Mouse (Mus musculus): ENCODE data around the gene Lrrc75a.

Lrrc75a gene

GRCm38 (mm10) chr11:62645732-62646494 is 2.4 kb downstream of the Lrrc75a start:
- in situ Hi-C loops (cut with MboI, MseI), result no loop called here

DNA sequence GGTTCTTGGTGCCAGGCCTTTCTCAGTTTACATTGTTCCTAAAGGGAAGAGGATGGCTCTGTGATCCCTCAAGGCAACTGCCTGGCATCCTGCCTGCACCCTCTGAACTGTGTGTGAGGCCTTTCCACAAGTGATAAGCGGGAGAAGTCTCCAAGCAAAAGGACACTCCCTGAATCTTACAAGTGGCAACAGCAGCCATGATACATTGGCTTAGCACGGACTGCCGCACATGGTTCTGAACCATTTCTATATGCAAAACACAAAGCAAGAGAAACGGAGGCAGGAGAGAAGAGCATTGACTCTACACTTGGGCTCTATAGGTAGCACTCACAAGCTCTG is 3.0 kb downstream of the Lrrc75a start:
- in situ Hi-C loops (cut with MboI, MseI), result no loop called here

GRCm38 (mm10) chr11:62644602-62645336 is 3.6 kb downstream of the Lrrc75a start:
- in situ Hi-C loops (cut with MboI, MseI), result no loop called here

DNA sequence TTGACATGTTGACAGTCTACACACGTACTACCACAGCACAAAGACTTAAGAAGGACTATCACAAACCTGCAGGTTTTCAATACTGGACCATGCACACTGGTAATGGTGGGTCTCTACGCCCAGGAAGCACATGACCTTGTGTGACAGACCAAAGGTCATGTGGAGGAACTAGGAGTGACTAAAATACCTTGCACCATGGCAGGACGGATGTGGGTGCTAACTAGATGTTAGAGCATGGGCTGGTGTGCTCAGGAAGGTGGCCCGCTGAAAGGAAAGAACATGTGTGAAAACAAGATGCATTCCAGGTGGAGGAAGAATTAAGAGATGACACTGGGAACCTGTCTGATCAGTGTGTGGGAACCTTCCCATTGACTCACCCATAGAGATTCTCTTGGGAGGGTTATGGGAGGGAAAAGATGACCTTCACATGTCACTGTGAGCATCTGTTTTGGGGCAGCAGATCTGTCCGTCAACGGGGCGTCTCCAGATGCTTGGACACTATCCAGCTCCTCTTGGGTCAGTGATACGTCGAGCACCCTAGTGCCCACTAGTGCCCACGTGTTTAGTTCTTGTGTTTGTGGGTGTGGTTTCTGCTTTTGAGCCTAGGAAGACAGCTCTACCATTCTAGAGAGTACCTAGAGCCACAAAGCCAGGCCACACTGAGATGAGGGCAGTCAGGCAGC is 4.5 kb downstream of the Lrrc75a start:
- in situ Hi-C loops (cut with MboI, MseI), result no loop called here

DNA sequence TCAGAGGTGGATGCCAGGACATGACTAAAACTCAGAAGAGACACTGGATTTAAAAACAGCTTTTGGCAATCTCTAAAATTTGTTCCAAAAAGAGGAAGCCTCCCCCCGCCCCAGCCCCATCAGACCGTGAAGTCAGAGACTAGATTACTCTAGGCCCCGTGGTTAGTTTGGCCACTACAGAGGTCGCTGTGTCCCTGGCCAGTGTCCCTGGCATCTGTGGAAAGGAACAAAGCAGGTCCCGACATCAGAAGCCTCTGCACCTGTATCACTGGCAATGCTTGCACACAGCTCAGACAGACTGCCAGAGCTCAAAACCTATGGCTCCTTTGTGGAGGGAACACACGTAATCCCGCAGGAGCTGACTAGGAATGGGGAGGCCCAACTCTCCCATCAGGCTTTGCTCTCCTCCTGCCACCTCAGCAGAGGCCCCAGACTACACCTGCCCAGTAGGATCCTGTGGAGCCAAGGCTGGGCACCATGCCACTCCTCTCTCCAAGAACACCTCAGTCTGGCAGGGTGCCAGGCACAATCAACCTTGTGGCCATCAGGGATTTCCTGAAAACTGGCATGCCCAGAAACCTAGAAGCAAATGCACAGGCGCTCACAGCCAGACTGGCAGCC is 5.2 kb downstream of the Lrrc75a start:
- in situ Hi-C loops (cut with MboI, MseI), result no loop called here

GRCm38 (mm10) chr11:62642023-62642844 is 6.1 kb downstream of the Lrrc75a start:
- in situ Hi-C loops (cut with MboI, MseI), result no loop called here

GRCm38 (mm10) chr11:62640378-62640777 is 7.9 kb downstream of the Lrrc75a start:
- in situ Hi-C loops (cut with MboI, MseI), result no loop called here

- in situ Hi-C loops (cut with MboI, MseI), result no loop called here
Observed at GRCm38 (mm10) chr11:62638402-62638801, 9.9 kb downstream of the Lrrc75a start.

DNA sequence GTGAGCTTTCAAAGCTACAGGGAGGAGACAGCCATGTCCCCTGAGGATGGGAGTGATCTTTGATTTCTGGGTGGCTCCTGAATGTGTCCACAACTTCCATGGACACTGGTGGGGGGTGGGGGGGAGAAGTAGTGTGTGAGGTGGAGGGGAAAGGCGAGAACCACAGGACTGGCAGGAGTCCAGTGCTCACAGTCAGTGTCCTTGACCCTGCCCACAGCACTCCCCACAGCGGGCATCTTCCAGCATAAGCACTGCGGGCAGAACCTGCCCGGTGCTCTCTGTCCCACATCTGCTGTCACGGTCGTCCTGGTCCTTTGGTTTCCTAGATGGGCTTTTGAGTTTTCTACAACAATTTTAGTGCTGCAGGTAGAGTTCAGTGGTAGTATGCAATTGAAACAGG is 10.5 kb downstream of the Lrrc75a start:
- in situ Hi-C loops (cut with MboI, MseI), result no loop called here

- in situ Hi-C loops (cut with MboI, MseI), result no loop called here
Observed at GRCm38 (mm10) chr11:62637401-62637800, 10.9 kb downstream of the Lrrc75a start.

GRCm38 (mm10) chr11:62636840-62637221 is 11.5 kb downstream of the Lrrc75a start:
- in situ Hi-C loops (cut with MboI, MseI), result no loop called here

GRCm38 (mm10) chr11:62636105-62636839 is 12.1 kb downstream of the Lrrc75a start:
- in situ Hi-C loops (cut with MboI, MseI), result no loop called here

- in situ Hi-C loops (cut with MboI, MseI), result no loop called here
Observed at GRCm38 (mm10) chr11:62635406-62635805, 12.9 kb downstream of the Lrrc75a start.

DNA sequence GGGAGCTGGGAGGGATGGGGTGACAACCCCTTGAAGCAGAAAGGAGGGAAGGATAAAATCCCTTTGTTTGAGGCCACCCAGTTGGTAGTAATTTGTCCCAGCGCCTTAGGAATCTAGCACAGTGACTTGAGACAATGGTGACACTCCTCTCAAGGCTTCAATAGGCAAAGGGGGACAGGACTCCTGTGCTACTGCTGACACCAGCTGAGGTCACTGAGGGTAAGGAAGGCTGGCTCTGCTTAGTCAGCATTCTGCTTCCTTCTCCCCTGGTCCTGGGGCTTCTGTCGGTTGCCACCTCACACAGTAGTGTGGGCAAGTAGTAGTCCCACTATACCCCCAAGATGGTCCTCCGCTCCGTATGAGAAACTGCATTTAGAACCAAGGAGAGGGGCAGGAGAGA is 17.2 kb downstream of the Lrrc75a start:
- in situ Hi-C loops (cut with MboI, MseI), result no loop called here

GRCm38 (mm10) chr11:62630225-62630821 is 18.0 kb downstream of the Lrrc75a start:
- in situ Hi-C loops (cut with MboI, MseI), result no loop called here

GRCm38 (mm10) chr11:62629352-62630224 is 18.7 kb downstream of the Lrrc75a start:
- in situ Hi-C loops (cut with MboI, MseI), result no loop called here

DNA sequence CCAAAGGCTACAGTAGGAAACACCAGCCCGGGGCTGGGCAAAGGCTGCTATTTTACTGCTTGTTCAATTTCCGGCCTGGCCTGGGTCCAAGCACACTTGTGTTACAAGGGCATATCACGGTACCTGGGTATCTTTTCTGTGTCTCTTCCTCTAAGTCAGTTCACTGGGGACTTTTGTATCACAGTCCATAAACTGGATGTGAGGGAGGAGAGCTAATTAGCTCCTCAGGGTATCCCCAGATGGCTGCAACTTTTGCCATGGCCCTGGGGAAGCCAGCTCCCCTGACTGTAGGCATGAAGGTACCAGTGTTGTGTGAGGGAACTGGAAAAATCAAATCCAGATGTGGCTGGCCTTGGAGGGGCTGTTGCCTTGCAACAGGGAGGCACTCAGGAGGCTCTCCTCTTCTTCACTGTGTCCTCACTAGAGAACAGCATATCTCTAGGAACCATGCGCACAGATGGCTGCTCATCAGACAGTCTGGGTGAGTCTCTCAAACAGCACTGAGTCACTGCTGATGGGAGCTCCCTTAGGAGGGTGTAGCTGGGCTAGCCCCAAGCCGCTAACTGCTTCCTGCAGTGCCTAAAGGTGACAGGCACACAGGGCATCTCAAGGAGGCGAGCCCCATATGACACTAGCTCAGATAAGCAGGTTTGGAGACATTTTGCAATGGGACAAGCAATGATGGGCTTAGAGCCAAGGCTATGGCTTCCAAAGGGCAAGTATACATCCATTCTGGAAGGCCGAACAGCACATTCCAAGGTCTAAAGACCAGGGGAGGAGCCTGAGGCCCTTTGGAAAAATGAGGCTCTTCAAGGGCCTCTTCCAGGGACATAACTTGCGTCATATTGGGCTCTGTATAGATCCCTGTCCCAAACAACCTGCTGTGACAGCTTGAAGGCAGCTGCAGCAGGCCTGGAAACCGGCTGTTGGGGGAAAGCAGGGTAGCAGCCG is 23.7 kb downstream of the Lrrc75a start:
- in situ Hi-C loops (cut with MboI, MseI), result no loop called here

- in situ Hi-C loops (cut with MboI, MseI), result no loop called here
Observed at GRCm38 (mm10) chr11:62622850-62623249, 25.5 kb downstream of the Lrrc75a start.
